Mouse (Mus musculus) lung, postnatal 0 days (tissue): Measurements from ENCODE around the gene Atraid.

Experiments used
- CTCF ChIP-seq: IDR thresholded peaks from 2 replicates; pipeline ENCODE4 v1.5.1; 2016; ENCODE audit warnings: antibody characterized with exemption, mild to moderate bottlenecking
- EP300 ChIP-seq: IDR thresholded peaks from 2 replicates; pipeline ENCODE4 v1.6.1; 2016; ENCODE audit warnings: antibody characterized with exemption, mild to moderate bottlenecking, control low read depth

GRCm38 (mm10) chr5:31046416-31046815 lies 1.7 kb upstream of the Atraid start:
- TF ChIP-seq CTCF (no peak), EP300 (no peak)
